Mouse (Mus musculus) gastrocnemius, postnatal 36 days (tissue): ENCODE data around the gene Padi6. TPM values are rescaled to one million over a fixed set of nuclear protein-coding genes. Genes with fewer than 3 reads are reported as not detected.

Experiments used
- DNase-seq, 2 experiments: peaks; one replicate each; pipeline ENCODE4 v3.0.0; 2022
- intact Hi-C: fragments of 180-260 bp; cut with DNase I; formaldehyde crosslinking; loops from one replicate; pipeline ENCODE4 v1.15.1; 2025
- microRNA-seq, 2 experiments: library from miRNA; unstranded; fragments of <30 nt; microRNA quantifications; one replicate each; pipeline ENCODE4 v1.2.0; 2021
- total RNA-seq, 2 experiments: library from RNA; stranded (reverse); gene quantifications; 2 replicates each; pipeline ENCODE4 v1.2.3; 2021

The Padi6 gene
- total RNA-seq, 2 experiments from 2014 or later = not detected

DNA sequence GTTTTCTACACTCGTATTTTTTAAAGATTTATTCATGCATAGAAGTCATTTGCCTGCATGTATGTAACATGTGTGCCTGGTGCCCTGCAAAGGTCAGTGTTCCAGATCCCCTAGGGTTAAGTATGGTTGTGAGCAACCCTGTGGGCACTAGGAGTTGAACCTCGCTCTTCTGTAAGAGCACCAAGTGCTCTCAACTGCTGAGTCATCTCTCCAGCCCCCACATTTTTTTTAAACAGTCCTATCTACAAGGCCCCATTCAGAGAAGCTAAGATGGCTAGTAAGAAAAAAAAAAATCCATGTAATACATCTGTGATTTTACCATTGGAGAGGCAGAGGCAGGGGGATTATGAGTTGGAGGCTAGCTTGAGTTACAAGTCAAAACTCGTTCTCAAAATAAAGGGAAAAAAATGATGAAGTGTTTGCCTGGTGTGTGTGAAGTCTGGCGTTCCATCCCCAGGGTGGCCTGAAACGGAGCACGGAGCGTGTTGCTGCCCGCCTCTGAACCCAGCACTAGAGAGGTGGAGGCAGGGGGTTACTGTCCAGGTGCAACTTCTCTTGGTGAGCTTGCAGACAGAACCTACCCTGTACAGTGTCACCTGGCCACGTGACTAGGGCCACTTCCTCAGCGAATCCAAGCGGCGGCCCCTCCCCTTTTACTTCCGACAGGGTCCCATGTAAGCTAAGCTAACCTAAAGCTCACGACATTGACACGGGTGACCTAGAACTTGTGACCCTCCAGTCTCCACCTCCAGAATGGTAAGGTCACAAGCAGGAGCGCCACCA lies 52.4 kb downstream of the Padi6 start:
- intact Hi-C loops = no loop called here
- DNase-seq = no peak

DNA sequence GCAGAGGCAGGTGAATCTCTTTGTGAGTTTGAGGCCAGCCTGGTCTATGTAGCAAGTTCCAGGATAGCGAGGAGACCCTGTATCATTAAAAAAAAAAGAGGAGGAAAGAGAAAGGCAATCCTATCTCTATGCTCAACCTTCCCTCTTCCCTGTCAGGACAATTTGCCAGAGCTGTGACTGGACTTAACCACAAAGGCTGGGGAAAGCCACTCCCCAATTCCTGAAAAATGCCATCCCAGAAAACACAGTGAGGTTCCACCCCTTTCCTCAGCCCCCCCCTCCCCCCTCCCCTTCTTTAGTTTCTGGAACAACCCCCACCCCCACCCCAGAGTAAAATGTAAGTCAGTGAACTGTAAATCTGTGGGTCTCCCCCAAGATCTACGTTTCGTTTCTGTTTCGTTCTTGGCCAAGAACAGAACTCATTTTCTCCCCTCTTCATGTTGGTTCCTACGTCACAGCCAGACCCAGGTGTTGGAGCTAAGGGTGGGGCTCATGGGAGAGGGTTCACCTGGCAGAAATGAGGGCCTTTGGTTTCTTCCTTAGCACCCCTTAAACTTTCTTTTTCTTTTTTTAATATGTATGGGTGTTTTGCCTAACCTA lies 53.5 kb downstream of the Padi6 start:
- no peak for DNase-seq
- intact Hi-C loops = no loop called here

DNA sequence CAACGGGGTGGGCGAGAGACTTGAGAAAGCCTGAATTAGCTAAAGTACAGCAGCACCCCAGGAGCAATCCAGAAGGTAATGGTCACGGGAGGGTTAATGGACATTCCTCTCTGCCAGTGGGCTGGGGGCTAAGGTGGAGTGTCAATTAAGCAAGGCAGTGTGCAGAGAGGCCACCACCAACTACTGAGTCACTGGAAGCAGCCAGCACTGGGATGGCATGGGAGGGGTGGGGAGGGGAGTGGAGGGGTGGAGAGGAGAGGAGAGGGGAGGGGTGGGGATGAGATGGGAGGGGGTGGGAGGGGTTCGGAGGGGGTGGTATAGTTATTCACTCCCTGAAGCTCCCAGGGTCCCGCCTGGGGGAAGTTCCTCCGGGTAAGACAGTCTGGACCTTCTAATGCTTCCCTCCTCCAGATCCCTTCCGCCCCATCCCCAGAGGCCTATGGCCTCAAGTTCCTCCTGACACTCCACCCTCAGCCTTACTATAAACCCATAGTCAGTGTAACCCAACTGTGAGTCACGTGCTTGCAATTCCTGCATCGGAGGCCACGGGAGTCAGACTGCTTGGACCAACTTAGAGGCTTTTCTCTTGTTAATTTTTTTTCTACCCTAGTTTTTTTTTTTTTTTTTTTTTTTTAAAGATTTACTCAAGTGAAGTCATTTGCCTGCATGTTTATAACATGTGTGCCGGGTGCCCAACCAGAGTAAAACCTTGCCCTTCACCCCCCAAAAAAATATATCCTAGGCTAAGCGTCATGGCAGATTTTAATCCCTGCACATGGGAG lies 54.2 kb downstream of the Padi6 start:
- intact Hi-C loops = no loop called here
- DNase-seq = no peak

DNA sequence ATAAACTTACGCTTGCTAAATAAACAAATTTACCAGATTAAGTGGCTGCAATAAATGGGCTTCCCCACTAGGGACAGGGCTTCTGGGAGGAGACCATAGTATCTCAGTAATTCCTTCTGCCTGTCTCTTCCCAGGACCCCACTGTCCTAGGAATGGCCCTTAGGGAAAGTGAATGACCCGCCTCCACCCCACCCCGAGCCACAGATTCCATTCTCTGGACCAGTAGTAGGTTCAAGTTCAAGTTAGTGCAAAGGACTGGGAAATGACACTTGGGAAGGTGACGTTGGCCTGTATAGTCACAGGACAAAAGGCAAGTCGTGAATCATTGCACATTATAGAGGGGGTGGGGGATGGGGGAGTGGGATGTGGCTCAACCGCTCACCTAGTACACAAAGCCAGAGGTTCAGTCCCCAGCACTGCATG lies 57.6 kb downstream of the Padi6 start:
- intact Hi-C loops = no loop called here
- no peak for DNase-seq

DNA sequence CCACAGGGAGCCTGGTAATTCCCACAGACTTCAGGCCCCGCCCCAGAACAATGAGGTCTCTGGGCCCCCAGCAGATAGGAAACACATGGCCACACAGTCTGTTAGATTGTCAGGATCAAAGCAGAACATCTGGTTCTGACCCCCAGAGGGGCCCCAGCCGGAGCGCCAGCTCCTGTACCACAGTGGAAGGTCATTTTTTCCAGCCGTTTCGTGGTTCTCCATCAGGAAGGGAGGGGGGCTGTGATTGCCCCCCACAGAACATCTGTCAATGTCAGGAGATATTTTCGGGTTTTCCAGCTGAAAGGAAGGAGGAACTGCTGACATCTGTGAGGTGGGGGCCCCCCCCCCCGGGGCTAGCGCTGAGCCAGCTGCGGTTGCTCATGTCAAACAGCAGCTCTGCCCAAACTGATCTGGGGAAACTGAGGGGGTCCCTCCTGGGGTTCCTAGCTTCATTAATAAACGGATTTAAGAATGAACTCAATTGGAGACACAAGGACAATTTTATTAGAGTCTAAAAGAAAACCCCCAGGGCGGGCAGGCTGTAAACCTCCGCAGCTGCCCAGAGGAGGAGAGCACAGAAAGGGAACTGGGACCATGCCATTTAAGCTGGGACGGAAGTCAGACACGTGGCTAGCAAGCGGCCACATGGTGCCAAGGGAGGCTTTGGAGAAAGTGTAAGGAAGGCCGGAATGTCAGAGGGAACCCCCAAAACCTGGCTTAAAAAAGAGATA lies 58.1 kb downstream of the Padi6 start:
- intact Hi-C loops = no loop called here
- peak; percentile 49 to 65 for DNase-seq

DNA sequence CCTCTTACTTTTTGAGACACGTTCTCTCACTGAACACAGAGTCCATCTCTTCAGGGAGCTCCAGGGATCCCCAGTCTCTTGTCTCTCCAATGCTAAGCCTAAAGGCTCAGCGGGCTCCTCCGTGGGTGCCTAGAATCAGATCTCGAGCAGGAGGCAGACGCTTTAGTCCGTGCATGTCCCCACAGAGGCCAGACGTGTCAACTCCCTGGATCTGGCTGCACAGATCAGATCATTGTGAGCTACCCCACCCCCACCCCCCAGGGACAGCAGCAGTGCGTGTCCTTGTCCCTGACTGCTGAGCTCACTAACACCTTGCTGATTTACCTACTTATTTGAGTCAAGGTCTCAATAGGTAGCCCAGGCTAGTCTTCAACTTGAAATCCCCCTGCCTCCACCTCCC lies 58.8 kb downstream of the Padi6 start:
- intact Hi-C loops = no loop called here
- no peak for DNase-seq

DNA sequence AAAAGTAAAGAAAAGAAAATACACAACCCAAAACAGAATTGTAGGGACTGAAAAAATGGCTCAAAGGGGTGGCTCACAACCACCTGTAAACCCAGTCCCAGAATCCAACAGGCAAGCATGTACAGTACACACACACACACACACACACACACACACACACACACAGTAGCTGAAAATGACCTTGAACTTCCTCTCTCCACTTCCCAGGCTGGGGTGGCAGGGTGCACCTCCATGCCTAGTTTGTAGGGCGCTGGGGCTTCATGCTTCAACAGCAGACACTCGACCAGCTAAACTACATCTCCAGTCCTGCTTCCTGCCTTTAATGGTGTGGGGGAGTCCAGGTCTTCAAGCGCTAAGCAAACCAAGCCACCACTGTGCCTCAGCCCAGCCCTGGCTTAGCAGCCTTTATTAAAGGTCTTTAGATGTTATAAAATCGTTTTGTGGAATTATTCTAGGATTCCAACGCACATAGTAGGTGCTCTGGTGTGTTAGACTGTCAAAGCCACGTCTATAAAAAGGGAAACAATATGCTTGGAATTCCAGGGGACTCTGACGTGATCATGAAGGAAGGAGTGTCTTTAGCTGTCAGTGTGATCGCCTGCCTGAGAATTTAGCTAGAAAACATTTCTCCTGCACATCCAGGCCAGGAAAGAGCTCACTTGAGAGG lies 61.6 kb downstream of the Padi6 start:
- DNase-seq = no peak
- intact Hi-C loops = no loop called here

DNA sequence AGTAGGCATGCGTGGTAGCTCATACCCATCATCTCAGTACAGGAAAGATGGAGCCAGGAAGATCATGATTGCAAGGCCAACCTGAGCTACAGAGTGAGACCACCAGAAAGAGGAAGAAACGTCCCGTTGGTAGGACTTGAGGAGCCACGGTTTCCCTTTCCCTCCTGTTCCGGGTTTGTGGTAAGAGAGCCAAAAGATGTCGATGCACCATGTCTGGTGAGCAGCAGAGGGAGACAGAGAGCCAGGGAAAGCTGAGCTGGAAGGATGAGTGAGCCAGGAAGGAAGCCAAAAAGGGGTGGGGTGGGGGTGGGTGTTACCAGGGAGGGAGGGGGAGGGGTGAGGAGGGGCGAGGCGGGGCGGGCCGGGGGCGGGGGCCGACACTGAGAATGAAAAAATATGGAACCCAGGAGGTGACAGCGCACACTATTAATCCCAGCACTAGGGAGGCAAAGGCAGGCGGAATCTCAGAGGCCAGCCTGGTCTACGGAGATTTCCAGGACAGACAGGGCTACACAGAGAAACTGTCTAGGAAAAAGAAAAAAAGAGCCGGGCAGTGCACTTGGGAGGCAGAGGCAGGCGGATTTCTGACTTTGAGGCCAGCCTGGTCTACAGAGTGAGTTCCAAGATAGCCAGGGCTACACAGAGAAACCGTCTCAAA lies 62.6 kb downstream of the Padi6 start:
- DNase-seq = peak; percentile 72 to 76
- intact Hi-C loops = loop anchor here (1.0 to 5.0 kb wide), 3 partner anchors 33 to 428 kb away; no protein-coding TSS in a partner anchor

DNA sequence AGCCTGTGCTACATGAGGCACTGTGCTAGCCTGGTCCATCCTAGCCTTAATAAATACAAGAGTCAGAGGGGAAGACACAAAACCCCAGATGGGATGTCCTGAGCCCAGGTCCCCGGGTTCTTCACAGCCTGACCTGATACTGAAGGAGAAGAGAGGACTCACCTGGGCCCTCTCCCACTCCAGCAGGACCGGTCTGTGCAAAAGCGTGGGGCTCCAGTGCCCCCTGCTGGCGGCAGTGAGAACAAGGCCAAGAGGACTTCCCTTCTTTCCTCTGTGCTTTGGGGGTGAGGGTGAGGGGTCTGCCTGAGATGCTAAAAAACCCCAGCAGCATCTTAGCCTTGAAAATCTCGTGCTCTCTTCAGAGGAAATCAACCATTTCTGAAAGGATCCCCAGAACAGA lies 63.4 kb downstream of the Padi6 start:
- no peak for DNase-seq
- intact Hi-C loops = loop anchor here (1.0 to 5.0 kb wide), 3 partner anchors 34 to 427 kb away; no protein-coding TSS in a partner anchor

Small RNA genes within 50 kb of the gene (microRNA-seq; reads per million reads assigned to microRNA genes)
- gene Gm23045 (0 reads per million in 2 experiments), gene Gm25951 (0 reads per million in 2 experiments)

Other genes starting within 250 kb of the Padi6 start
- gene Arhgef10l, start 76.6 kb downstream of the Padi6 start, total RNA-seq = 10 to 100 TPM; 39.0 to 49.9 TPM
- 1 to 10 TPM; 8.1 to 9.5 TPM for gene Rcc2, start 42.1 kb downstream of the Padi6 start, total RNA-seq
- under 1 TPM in 1 of 2 experiments, not detected in 1; 0.15 TPM for gene Padi4, start 31.6 kb upstream of the Padi6 start, total RNA-seq
- 1 to 10 TPM; 2.0 to 3.0 TPM for gene Padi3, start 68.0 kb upstream of the Padi6 start, total RNA-seq
- gene Padi1, start 103.1 kb upstream of the Padi6 start, total RNA-seq = under 1 TPM; 0.07 to 0.08 TPM
- gene Padi2, start 163.7 kb upstream of the Padi6 start, total RNA-seq = 100 to 1,000 TPM; 105 to 170 TPM
- 100 to 1,000 TPM; 568 to 650 TPM for gene Sdhb, start 218.6 kb upstream of the Padi6 start, total RNA-seq
- 10 to 100 TPM; 16.6 to 17.5 TPM for gene Atp13a2, start 244.2 kb upstream of the Padi6 start, total RNA-seq